Mouse (Mus musculus) urinary bladder, postnatal 4 days (tissue): ENCODE data around the gene Oaz3.

ENCODE experiments used
- DNase-seq, 2 experiments: peaks; one replicate each; pipeline ENCODE4 v3.0.0; 2021 to 2022; ENCODE audit warnings: low spot score in 2 of 2

Gene Oaz3

GRCm38 (mm10) chr3:94387391-94387790 is 56.3 kb downstream of the Oaz3 start:
- DNase-seq, result no peak

DNA sequence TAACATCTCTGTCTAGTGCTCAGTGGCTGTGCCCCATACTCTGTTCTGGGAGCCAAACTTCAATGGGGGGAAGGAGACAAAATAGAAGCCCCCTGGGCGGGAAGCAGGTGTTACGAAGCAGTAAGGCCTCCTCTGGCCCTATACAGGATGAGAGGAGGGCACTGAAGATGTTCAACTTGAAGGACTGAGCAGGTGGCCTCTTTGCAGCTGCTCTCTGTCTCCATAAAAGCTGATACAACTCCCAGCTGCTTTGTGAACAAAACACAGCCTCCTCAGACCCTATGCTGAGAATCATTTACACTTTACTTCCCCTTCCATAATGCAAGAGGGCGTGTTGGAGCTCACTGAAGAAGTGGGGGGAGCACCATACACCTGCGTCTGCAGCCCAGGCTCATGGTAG is 57.0 kb downstream of the Oaz3 start:
- DNase-seq, result no peak

DNA sequence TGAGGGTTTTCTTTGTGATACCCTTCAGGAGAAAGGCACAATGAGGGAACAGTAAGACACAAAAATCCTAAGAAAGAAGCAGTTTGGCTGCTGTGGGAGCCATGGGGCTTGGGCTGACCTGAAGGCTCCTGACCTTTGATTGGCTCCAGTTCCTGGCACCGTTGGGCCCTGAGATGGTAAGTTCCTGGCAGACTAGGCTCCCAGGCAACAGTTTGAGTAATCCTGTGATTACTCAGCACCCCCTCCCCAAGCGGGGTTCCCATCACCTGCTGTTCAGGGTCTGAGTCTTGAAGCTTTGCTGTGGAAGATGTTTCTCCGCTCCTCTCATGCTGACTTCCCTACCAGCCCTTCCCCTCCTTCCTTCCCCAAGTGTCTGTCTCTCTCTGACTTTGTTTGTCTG is 60.2 kb downstream of the Oaz3 start:
- no peak for DNase-seq
